Mouse (Mus musculus) neural tube, embryonic 15.5 days (tissue): ENCODE results near the gene Snx14. TPM values are rescaled to one million over a fixed set of nuclear protein-coding genes. Genes with fewer than 3 reads are reported as not detected.
"Not testable (repeated sequence)": the region's sequence is repeated elsewhere in the genome, so short reads cannot be mapped to it uniquely, and the experiment has no call there.

ENCODE experiments used
- ATAC-seq: fragments of 200-750 bp; cut with Nextera tagmentation; 2 replicates; pipeline ENCODE4 v1.8.0; 2017; ENCODE audit warnings: mild to moderate bottlenecking, moderate TSS enrichment, moderate library complexity; ENCODE audit not compliant: low FRiP score
- H3K27ac ChIP-seq: fragments of 300-500 bp; sonication (generic); replicated peaks from 2 replicates; pipeline ENCODE4 v1.5.1; 2015; ENCODE audit warnings: mild to moderate bottlenecking, inconsistent platforms
- H3K27me3 ChIP-seq: fragments of 300-500 bp; sonication (generic); replicated peaks from 2 replicates; pipeline ENCODE4 v1.6.1; 2015; ENCODE audit warnings: inconsistent platforms
- H3K36me3 ChIP-seq: fragments of 300-500 bp; sonication (generic); 2 replicates; pipeline ENCODE4 v1.6.1; 2015; ENCODE audit warnings: inconsistent platforms
- H3K4me1 ChIP-seq: fragments of 300-500 bp; sonication (generic); 2 replicates; pipeline ENCODE4 v1.6.1; 2015; ENCODE audit warnings: inconsistent platforms
- H3K4me2 ChIP-seq: fragments of 300-500 bp; sonication (generic); 2 replicates; pipeline ENCODE4 v1.6.1; 2015; ENCODE audit warnings: inconsistent platforms, mild to moderate bottlenecking, moderate library complexity
- H3K4me3 ChIP-seq: fragments of 300-500 bp; sonication (generic); replicated peaks from 2 replicates; pipeline ENCODE4 v1.5.1; 2015; ENCODE audit warnings: mild to moderate bottlenecking, inconsistent platforms
- H3K9ac ChIP-seq: fragments of 300-500 bp; sonication (generic); replicated peaks from 2 replicates; pipeline ENCODE4 v1.6.1; 2015; ENCODE audit warnings: mild to moderate bottlenecking, inconsistent platforms
- H3K9me3 ChIP-seq: fragments of 300-500 bp; sonication (generic); replicated peaks from 2 replicates; pipeline ENCODE4 v1.6.1; 2016; ENCODE audit warnings: inconsistent platforms
- WGBS: fragments of 180-500 bp; shearing (Covaris S2); methylation state at CpG from one replicate; pipeline ENCODE4 v1.1.7; 2015; ENCODE audit warnings: mixed read lengths; 5-methylcytosine and 5-hydroxymethylcytosine counted together
- polyA plus RNA-seq: library from polyadenylated mRNA; unstranded; fragments of >200 nt; fragmentation: Nextera tagmentation; extraction: Ambion mirVana; gene quantifications from 2 replicates; pipeline ENCODE4 v1.2.1, GENCODE M21; 2015

Gene Snx14
- polyA plus RNA-seq, result 35.9 and 37.2 TPM in 2 replicates

DNA sequence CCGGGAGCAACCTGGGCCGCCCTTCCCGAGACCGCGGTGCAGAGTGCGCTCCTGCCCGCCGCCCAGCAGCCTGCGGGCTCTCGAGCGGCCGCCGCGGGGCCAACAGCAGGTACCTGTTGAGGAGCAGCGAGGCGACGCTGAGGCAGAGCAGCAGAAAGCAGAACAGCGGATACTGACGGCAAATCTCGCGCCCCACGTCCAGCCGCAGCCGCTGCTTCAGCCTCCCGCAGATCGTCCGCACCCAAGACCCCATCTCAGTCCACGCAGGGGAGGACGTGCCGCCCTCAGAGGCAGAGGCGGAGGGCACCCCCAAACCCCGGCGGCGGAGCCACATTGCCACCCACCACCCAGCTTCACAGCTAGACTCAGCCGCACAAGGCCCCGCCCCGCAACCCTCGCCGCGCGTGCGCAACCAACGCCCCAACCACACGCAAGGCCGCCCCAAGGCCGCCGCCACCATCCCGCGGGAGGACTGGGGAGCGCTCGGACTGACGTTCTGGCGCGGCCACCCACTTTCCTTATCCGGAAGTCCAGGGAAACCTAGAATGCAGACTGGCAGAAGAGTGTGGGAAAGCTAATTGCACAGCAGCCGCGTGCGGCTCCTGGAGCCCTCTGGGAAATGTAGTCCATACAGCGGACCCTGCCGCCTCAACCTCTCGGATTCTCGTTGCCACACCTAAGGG lies at the start of gene Snx14:
Gene Snx14 (minus strand): TSS at position 404 of the 683 bp plus-strand sequence.
- H3K9ac ChIP-seq, result peak within 1 kb of the TSS; percentile 90
- H3K4me2 ChIP-seq, result peak within 1 kb of the TSS; percentile 83
- H3K4me1 ChIP-seq, result peaks cover 23% of the 10 kb centered on the region
- no peaks in the 10 kb centered on the region for H3K36me3 ChIP-seq
- peak within 1 kb of the TSS; percentile 94 for H3K27ac ChIP-seq
- H3K9me3 ChIP-seq, result no peaks in the 10 kb centered on the region
- peak; percentile 98 for ATAC-seq
- peak within 1 kb of the TSS; percentile 87 for H3K4me3 ChIP-seq
- under 1% methylated on average over 62 of the region's 62 CpGs for WGBS
- no peaks in the 10 kb centered on the region for H3K27me3 ChIP-seq

DNA sequence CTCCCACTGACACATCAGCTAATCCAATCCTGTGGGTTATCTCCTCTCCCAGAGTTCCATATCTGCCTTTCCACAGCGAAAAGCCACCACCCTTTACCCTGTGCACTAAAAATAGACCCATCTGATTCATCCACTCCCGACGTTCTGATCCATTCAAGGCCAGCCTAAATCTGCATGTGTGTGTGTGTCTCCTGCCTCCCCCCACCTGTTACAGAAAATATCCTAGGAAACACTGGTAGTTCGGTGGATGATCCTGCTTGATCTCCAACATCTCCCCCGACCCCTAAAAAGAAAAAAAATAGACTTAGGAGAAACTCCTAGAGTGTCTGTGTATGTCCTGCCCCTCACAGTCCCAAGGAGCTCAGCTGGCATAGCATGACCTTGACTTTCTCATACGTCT lies 45.8 kb upstream of the Snx14 start:
- no peaks in the 10 kb centered on the region for H3K27me3 ChIP-seq
- H3K4me1 ChIP-seq, result peaks cover 18% of the 10 kb centered on the region
- H3K9me3 ChIP-seq, result no peaks in the 10 kb centered on the region
- WGBS, result 64% methylated on average over 6 of the region's 6 CpGs
- no peak overlapping the region for H3K4me2 ChIP-seq
- no peak overlapping the region for H3K4me3 ChIP-seq
- H3K36me3 ChIP-seq, result no peaks in the 10 kb centered on the region
- H3K27ac ChIP-seq, result no peak overlapping the region
- H3K9ac ChIP-seq, result no peak overlapping the region
- no peak for ATAC-seq

DNA sequence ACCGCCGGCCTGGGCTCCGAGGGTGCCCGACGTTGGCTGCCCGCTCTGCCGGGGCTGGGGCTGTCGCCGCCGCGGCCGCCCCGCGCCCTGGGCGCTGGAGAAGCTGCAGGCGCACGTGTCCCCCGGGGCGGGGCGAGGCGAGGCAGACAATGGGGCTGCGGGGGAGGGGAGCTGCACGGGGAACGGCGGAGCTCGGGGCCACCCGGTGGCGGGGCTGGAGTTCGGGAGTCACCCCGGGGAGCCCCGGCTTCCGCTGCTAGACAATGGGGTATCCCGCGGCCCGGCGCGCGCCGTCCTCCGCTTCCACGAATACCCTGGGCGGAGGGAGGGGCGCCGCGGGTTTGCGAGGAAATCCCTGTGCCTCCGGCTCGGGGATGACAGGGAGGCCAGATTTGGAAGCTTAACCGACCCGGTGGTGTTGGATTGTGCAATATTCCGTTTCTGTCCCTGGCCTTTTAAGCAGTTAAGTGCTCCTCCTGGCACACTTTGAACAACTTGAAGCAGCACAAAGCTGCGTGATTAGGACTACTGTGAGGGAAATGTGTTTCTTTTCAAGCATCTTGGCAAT lies 44.2 kb upstream of the Snx14 start:
- no peaks in the 10 kb centered on the region for H3K9me3 ChIP-seq
- peaks cover 22% of the 10 kb centered on the region for H3K4me1 ChIP-seq
- H3K4me3 ChIP-seq, result peak overlapping the region; percentile 97
- no peak for ATAC-seq
- under 1% methylated on average over 40 of the region's 52 CpGs for WGBS
- no peaks in the 10 kb centered on the region for H3K27me3 ChIP-seq
- H3K27ac ChIP-seq, result peak overlapping the region; percentile 100
- H3K9ac ChIP-seq, result peak overlapping the region; percentile 85
- no peaks in the 10 kb centered on the region for H3K36me3 ChIP-seq
- H3K4me2 ChIP-seq, result peak overlapping the region; percentile 59

DNA sequence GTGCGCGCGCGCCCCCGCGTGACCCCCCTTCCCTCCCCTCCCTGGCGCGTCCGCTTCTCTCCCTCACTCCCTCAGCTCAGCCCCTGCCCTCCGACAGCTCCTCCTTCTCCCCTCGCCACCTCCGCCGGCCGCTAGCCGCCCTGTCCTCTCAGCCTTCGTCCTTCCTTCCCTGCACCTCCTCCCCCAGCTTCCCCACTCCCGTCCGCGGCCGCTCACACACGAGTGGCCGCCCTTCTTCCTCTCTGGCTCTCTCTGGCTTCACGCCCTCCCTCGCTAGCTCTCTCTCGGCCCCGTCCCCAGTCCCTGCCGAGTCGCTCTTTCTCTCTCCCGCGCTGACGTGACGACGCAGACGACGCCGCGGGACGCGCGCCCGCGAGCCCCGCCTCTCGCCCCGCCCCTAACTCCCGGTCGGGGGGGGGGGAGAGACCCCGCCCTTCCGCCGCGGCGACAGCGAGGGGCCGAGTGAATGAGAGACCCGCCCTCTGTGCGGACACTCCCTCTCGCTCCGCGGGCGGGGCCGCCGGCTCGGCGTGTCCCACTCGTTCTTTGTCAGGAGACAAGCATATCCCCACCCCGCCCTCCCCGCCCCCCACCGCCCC lies 43.6 kb upstream of the Snx14 start, which contains the start of gene Syncrip:
Gene Syncrip (minus strand): TSS at position 345 of the 599 bp plus-strand sequence.
- 0% methylated on average over 35 of the region's 68 CpGs for WGBS
- peak; percentile 94 for ATAC-seq
- peaks cover 26% of the 10 kb centered on the region for H3K4me1 ChIP-seq
- not testable (repeated sequence) for H3K36me3 ChIP-seq, H3K9me3 ChIP-seq, H3K27me3 ChIP-seq
- peak within 1 kb of the TSS; percentile 65 for H3K4me2 ChIP-seq
- peak within 1 kb of the TSS; percentile 100 for H3K27ac ChIP-seq
- H3K9ac ChIP-seq, result peak within 1 kb of the TSS; percentile 94
- H3K4me3 ChIP-seq, result peak within 1 kb of the TSS; percentile 97

DNA sequence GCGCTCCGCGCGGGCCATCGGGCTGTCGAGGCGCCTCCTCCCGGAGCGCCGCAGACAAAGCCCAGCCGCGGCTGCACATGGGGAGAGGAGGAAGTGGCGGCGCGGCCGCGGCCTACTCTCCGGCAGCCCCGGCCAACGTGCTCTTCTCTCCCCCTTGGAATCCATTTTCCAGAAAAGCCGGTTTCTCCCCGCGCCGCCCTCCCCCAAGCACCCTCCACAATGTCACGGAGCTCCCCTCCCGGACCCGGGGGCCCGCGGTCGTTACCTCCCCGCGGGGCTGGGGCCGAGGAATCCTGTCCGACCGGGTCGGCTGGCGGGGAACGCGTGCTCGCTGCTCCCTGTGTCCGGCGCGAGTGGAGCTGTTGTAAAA lies 43.0 kb upstream of the Snx14 start:
- no peaks in the 10 kb centered on the region for H3K9me3 ChIP-seq
- 0% methylated on average over 27 of the region's 43 CpGs for WGBS
- peak overlapping the region; percentile 97 for H3K4me3 ChIP-seq
- peak overlapping the region; percentile 100 for H3K27ac ChIP-seq
- H3K9ac ChIP-seq, result peak overlapping the region; percentile 94
- peaks cover 26% of the 10 kb centered on the region for H3K4me1 ChIP-seq
- ATAC-seq, result no peak
- H3K4me2 ChIP-seq, result peak overlapping the region; percentile 65
- no peaks in the 10 kb centered on the region for H3K27me3 ChIP-seq
- 0 out of 2 replicates have a peak, but pooled peaks cover 7% of the 10 kb centered on the region for H3K36me3 ChIP-seq

DNA sequence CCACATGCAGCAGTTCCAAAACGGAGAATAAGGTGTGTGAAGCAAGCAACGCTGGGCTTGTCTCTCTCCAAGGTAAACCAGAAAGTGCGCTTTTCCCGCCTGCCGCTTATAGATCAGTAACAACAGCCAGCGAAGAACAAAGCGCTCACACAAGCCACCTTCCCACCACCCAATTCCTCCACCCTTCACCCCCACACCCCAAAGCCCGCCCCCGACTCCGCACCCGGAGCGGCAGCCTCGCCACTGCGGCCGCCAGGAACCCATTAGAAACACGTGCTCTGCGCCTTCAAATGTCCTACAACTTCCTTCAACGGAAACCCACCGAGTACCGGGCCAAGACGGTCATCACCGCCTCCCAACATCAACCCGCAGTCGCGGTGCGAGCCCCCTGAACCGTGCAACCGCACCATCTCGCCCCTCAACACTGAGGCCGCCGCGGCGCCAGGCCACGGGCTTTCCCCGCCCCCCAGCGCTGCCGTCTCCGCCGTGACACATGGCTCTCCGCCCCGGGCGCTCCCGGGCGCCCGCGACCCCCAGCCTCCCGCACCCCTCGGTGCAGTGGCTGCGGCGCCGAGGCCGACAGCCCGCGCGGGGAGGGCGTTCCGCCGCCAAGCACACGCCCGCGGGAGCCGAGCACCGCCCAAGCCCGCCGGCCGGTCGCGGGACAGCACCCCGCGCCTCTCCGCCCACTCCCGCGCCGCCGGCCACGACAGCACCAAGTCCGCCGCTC lies 42.5 kb upstream of the Snx14 start:
- Histone ChIP-seq H3K4me3 (peak overlapping the region; percentile 97), H3K9me3 (no peaks in the 10 kb centered on the region), H3K36me3 (0 out of 2 replicates have a peak, but pooled peaks cover 7% of the 10 kb centered on the region), H3K9ac (peak overlapping the region; percentile 94), H3K27ac (peak overlapping the region; percentile 100), H3K27me3 (no peaks in the 10 kb centered on the region), H3K4me1 (peaks cover 26% of the 10 kb centered on the region), H3K4me2 (peak overlapping the region; percentile 65)
- peak; percentile 13; the same call in 1 of the 2 replicates for ATAC-seq
- WGBS, result under 1% methylated on average over 64 of the region's 78 CpGs

DNA sequence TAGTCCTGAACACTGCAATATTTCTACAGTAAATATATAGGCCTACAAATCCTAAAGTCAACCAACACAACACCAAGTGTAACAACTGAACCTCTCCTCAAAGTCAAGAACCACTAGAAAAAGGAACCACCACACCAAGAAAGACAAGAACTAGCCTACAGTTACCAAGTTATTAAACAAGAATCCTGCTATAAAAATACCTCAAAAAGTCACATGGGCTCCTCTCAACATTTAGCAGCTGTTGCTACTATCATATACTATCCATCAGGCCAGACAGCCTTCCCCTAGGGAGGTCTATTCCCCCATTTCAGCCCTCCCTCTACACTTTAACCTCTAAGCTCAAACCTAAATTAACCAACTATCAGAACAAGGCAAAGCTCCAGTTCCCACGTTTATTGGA lies 41.4 kb upstream of the Snx14 start:
- no peak for ATAC-seq
- peak overlapping the region; percentile 97 for H3K4me3 ChIP-seq
- WGBS, result 5% methylated on average over 1 of the region's 1 CpGs
- H3K9me3 ChIP-seq, result no peaks in the 10 kb centered on the region
- no peak overlapping the region for H3K27ac ChIP-seq
- H3K36me3 ChIP-seq, result 0 out of 2 replicates have a peak, but pooled peaks cover 9% of the 10 kb centered on the region
- H3K4me2 ChIP-seq, result peak overlapping the region; percentile 65
- H3K9ac ChIP-seq, result peak overlapping the region; percentile 29; the same call in 1 of the 2 replicates
- no peaks in the 10 kb centered on the region for H3K27me3 ChIP-seq
- peaks cover 26% of the 10 kb centered on the region for H3K4me1 ChIP-seq

DNA sequence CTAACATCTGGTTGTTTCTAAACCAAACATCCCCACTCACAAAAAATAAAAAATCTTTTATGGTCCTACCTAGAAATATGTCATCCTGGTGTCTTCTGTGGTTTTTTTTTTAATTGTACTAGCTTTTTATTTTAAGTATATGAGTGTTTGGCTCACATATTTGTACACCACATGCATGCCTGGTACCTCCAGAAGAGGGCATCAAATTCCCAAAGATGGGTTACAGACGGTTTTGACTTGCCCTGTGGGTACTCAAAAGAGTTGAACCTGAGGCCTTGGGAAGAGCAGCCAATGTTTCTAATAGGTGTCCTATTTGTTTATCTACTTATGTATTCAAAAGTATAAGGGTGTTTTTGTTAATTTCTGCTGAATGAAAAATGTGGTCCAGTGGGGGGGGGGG lies 37.4 kb upstream of the Snx14 start:
- Histone ChIP-seq H3K27me3 (no peaks in the 10 kb centered on the region), H3K9ac (no peak overlapping the region), H3K4me2 (no peak overlapping the region), H3K36me3 (peaks cover 36% of the 10 kb centered on the region), H3K9me3 (no peaks in the 10 kb centered on the region), H3K4me1 (peaks cover 16% of the 10 kb centered on the region), H3K27ac (no peak overlapping the region), H3K4me3 (no peak overlapping the region)
- ATAC-seq, result no peak
- 22% methylated on average over 1 of the region's 1 CpGs for WGBS

DNA sequence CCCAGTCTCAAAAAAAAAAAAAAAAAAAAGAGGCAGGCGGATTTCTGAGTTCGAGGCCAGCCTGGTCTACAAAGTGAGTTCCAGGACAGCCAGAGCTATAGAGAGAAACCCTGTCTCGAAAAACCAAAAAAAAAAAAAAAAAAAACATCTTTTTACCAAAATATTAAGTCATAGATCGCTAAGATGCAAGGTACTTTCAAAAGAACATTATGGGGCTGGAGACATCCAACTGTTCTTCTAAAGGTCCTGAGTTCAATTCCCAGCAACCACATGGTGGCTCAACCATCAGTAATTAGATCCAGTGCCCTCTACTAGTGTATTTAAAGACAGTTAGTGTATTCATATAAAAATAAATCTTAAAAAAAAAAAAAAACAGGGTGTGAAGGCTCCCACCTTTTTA lies 22.3 kb upstream of the Snx14 start:
- not testable (repeated sequence) for H3K4me3 ChIP-seq, H3K4me2 ChIP-seq, H3K4me1 ChIP-seq, H3K9ac ChIP-seq, ATAC-seq, H3K27ac ChIP-seq, H3K27me3 ChIP-seq, H3K9me3 ChIP-seq
- peaks cover 37% of the 10 kb centered on the region for H3K36me3 ChIP-seq
- 95% methylated on average over 4 of the region's 4 CpGs for WGBS

DNA sequence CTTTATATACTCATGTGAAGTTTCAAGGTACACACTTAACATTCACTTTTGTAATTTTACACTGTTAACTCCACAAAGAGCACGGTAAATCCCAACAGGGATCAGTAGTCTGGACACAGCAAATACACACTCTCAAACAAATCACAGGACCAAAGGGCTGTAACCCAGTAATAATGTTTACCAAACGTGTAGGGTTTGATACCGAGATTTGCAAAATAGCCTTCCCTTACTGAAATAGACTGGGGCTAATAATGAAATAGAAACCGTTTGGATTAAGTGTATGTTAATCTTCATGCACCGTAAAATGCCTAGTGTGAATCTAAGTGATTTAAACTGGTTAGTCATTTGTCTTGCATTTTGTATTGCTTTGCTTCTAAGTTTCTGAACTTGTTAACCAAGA lies 1.2 kb upstream of the Snx14 start:
- Histone ChIP-seq H3K9ac (no peak overlapping the region), H3K36me3 (no peaks in the 10 kb centered on the region), H3K27me3 (no peaks in the 10 kb centered on the region), H3K27ac (no peak overlapping the region), H3K9me3 (no peaks in the 10 kb centered on the region), H3K4me1 (peaks cover 23% of the 10 kb centered on the region), H3K4me2 (peak overlapping the region; percentile 83), H3K4me3 (no peak overlapping the region)
- ATAC-seq, result no peak
- 30% methylated on average over 5 of the region's 5 CpGs for WGBS

DNA sequence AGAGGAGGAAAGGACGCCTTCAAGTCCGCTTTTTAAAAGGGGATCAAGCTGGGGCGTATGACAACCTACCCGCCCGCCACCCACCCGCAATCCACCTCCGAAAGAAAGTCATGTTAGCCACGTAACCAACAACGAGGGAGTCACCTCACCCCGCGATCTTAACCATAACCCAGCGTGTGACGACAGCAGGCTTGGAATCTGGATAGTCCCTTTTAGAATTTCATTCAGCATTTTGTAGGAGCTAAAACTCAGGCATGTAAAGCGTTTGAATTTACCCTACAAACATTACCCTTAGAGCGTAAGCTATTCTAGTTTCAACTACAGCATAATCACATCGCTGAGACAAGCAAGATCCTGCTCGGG lies 461 bp upstream of the Snx14 start:
- Histone ChIP-seq H3K36me3 (no peaks in the 10 kb centered on the region), H3K27ac (peak overlapping the region; percentile 94), H3K9me3 (no peaks in the 10 kb centered on the region), H3K4me1 (peaks cover 23% of the 10 kb centered on the region), H3K4me2 (peak overlapping the region; percentile 83), H3K4me3 (peak overlapping the region; percentile 87), H3K27me3 (no peaks in the 10 kb centered on the region), H3K9ac (peak overlapping the region; percentile 90)
- WGBS, result 1% methylated on average over 17 of the region's 17 CpGs
- ATAC-seq, result no peak; the same call in 1 of the 2 replicates
